Mouse (Mus musculus) yolk sac, embryonic 10.5 days (tissue): ENCODE measurements around the gene Mgat5.

Source experiments
- DNase-seq: peaks from one replicate; pipeline ENCODE4 v3.0.0-alpha.2; 2017; ENCODE audit warnings: low spot score

Mgat5 gene

DNA sequence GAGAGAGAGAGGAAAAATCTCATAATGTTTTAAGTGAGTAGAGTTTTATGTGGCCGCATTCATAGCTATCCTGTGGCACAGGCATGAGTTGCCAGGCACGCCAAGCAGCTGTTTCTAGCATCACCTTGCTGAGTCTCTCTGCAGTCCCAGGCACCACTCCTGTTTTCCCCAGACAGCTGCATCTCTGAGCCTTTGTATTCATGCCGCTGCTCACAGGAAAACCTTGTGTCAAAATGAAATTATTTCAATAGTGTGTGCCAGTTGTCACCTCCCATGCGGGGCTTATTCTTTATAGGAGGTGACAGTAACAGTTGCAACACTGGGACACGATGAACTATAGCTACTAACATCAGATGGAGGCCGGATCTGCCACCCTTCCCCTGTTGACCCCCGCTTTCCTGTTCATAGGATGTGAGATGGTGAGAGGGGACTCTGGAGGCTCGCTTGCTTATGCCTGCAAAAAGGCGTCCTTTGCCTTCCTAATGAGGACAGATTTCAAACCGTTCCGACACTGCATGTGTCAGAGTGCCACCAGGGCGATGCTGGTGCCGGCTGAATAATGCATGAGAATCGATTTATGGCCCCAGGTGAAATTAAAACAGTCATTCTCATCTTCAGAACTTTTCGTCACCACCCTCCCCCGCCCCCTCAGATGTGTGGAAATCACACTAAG is 303.4 kb downstream of the Mgat5 start:
- DNase-seq = no peak

DNA sequence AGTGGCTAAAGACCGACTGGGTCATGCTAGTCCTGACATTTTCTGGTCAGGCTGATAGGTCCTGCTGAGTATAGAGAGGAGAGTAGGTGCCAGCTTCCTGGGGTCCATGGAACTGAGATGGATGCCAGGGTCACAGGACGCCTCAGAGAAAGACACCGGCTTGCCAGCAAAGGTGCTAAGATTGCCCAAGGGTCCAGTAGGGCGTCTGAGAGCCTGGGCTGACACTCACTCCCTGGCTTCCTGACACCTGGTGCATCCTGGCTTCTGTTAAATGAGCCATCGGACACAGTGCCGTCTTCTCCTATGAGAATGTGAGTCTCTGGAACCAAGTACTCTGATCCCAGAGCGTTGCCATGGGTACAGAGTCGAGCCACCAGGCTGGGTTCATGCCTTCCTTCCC is 304.1 kb downstream of the Mgat5 start:
- DNase-seq = no peak

DNA sequence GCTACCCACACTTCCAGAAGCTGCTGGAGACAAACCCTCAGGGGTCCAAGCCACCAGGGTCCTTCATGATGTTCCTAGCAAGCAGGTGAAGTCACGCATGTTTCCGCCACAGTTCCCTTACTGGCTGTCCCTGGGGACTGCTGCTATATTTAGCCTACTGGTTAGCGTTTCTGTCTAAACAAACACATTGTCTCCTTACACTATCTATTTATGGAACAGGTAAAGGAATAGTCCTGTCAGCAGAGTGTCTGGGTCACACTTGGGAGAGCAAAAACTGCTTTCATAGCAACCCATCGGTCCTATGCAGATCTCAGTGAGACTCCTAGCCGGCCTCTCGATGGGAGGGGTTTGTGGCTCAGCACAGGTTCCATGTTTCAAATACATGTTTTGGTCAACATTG is 306.5 kb downstream of the Mgat5 start:
- DNase-seq = no peak

GRCm38 (mm10) chr1:127512709-127513108 is 307.9 kb downstream of the Mgat5 start:
- no peak for DNase-seq

GRCm38 (mm10) chr1:127513140-127513539 is 308.3 kb downstream of the Mgat5 start:
- no peak for DNase-seq

DNA sequence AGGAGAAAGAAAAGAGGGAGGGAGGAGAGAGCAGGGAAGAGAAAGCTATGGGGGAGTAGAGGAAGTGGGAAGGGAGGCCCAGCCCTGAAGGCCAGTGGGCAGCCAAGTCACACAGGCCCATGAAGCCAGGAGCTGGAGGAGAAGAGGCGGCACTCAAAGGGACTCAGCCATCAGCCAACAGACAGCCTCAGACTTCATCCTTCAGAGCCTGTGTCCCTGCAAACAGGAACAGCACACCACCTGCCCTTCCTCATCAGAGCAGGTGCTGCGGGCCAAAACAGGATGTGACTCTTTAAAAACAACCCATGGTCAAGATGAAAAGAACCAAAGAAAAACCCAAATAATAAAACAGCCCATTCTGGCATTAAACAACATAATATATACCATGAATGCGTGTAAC is 308.8 kb downstream of the Mgat5 start:
- no peak for DNase-seq

GRCm38 (mm10) chr1:127514479-127514878 is 309.7 kb downstream of the Mgat5 start:
- DNase-seq = no peak

GRCm38 (mm10) chr1:127514888-127515287 is 310.1 kb downstream of the Mgat5 start:
- no peak for DNase-seq

GRCm38 (mm10) chr1:127523364-127523763 is 318.5 kb downstream of the Mgat5 start:
- no peak for DNase-seq

DNA sequence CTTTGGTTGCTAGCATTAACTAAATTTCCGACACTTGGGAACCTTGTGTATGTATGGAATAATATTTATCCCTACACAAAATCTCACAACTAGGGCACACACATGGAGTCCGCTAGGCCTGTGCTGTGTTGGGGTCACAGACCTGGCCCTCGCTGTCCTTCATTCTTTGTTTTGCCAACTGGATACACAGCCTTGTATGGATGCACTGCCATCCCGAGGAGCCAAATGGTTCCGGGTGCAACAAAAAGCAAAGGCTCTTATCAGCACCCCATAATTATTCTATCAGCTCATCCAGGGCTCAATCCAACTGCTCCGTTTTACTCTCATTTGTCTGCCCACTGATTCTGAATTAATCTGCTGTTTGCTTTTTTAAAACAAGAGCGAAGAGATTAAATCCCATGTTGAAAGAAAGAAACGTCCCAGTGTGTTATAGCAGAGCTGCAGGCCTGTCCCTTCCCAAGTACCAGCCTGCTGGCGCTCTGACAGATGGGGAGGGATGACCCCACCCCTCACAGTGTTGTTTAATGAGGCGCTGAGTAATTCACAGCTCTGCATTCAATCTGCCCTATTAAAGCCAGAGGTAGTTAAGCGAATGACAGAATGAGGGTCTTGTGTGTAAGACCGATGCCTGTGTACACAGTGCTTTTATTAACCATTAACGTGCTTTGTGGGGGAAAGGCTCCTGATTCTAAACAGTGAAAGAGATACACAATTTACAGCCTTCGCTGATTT is 326.2 kb downstream of the Mgat5 start:
- DNase-seq = peak; percentile 9

DNA sequence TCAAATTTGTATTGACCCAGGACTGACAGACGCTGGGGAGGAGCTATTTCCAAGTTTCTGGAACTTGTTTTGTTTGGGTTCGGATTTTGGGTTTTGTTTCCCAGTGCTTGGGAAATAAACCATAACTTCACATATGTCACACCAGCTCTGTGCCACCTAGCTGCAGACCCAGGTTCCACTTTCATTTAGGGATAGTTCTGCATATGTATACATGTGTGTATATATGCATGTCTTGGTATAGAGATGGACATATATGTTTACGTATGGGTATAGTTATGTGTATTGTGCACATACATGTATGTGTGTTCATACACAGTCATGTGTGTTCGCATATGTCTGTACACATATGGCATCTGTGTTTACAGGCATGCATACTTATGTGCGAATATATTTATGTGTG is 326.9 kb downstream of the Mgat5 start:
- no peak for DNase-seq

GRCm38 (mm10) chr1:127536448-127536847 is 331.6 kb downstream of the Mgat5 start:
- DNase-seq = no peak

DNA sequence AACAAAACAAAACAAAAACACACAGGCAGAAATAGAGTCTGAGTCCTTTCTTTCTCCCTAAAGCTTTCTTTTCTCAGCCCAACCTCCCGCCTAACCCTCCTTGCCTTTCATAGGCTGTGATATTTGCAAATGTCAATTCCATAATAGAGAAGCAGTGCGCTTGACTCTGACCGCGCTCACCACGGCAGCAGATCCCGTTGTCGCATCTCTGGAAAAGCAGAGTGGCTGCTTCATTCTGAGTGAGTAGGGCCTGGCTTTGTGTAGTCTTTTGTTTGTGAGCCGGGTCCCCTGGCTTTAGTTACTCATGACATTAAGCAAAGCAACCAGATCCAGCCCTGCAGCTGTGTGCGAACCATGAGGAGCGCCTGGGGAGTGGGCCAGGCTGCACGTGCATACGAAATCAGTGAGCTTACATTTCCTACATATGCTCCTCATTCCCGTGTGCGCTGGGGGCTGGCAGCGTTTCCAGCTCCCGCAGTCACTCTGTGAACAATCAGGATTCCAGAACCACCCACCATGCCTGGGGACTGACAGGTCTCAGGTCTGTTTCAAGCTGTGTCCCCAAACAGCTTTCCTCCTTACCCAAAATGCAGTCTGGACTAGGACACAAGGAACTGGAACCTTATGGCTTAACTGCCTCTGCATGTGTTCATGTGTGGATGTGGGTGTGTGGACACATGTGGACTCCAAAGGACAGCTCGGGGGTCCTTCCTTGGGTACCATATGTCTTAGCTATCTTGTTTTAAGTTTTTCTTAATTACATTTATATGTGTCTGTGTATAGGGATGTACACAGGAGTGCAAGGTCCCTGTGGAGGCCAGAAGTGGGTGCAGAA is 332.6 kb downstream of the Mgat5 start:
- DNase-seq = no peak
